In the genomic region with DNA sequence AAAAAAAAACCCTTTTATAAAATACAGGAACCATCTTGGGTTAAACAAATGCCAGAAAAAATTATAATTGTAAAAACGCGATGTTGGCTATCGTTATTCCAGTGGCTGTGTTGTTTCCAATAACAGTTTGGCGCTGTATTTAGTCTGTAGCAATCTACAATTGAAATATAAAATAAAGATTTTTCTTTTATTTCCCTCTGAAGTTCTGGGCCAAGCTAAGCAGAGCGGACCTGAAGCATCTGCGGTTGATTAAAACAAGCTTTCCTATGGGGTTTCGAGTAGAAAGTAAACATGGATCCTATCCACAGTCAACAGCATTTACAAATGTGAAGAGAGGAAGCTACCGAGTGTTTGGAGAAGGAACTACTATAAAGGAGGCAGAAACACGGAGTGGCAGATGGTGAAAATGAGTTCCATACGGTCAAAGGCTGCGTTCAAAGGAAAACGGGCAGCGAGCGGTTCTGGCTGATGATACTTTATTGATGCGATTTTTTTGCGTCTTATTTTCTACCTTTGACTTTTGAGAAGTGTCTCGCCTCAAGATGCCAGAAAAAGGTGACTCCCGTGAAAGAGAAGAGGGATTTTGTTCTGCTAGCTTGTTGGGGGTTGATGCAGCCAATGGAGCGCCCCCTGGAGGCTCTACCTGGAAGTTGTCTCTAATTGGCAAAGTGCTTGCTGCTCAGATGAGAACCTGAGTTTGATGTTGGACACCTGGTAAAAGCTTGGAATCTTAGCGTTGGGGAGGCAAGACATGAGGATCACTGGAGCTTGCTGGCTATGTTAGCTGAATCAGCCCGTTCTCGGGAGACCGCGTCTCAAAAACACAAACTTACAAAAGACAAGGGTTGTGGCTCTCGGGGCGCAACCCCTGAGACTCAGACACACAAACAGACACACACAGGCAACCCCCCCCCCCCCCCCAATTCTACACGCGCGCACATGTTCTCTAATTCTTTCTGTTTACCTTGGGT, we compare ENCODE assay signal across 9 mouse cellular contexts.
DNase-seq lines count a peak whose midpoint lies in the region; ATAC-seq lines count a peak whose summit lies in the region.
"Had no signal": no experiment of that assay in that cellular context is flagged by ENCODE, and none has a peak within 500 bp of the region (broad histone marks: within the 10 kb centered on the region; RNA-seq: fewer than 3 reads in every experiment).

No protein-coding gene starts in this region.

- no peaks in the 10 kb centered on the region for H3K9me3 ChIP-seq in neural tube, embryonic 15.5 days (replicated peaks)
- H3K9me3 ChIP-seq: liver, embryonic 15.5 days had no signal

- H3K27me3 ChIP-seq in neural tube, embryonic 15.5 days (replicated peaks): no peaks in the 10 kb centered on the region
- H3K27me3 ChIP-seq: liver, embryonic 15.5 days had no signal

- H3K36me3 ChIP-seq in neural tube, embryonic 15.5 days: no peaks in the 10 kb centered on the region
- H3K36me3 ChIP-seq: liver, embryonic 15.5 days had no signal

- no peak overlapping the region for H3K27ac ChIP-seq in neural tube, embryonic 15.5 days (replicated peaks)
- H3K27ac ChIP-seq: liver, embryonic 15.5 days had no signal

- H3K4me1 ChIP-seq in neural tube, embryonic 15.5 days: no peaks in the 10 kb centered on the region
- H3K4me1 ChIP-seq: liver, embryonic 15.5 days had no signal

- no peak overlapping the region for H3K9ac ChIP-seq in neural tube, embryonic 15.5 days (replicated peaks)
- H3K9ac ChIP-seq: liver, embryonic 15.5 days had no signal

- H3K4me2 ChIP-seq in neural tube, embryonic 15.5 days: peak overlapping the region; percentile 29
- H3K4me2 ChIP-seq: liver, embryonic 15.5 days had no signal

- 65% methylated on average over 29 of the region's 29 CpGs for WGBS in neural tube, embryonic 15.5 days

- DNase-seq in heart, adult 11 months: peak; percentile 80
- DNase-seq in heart, adult 8-10 months (ENCODE audit: low spot score): no peak
- DNase-seq in 3T3-L1 (ENCODE audit: low read depth, low spot score): peak; percentile 35
- DNase-seq in c-Kit-positive CD71-positive TER-119-negative erythroid progenitor cells, embryonic 14.5 days (ENCODE audit: low read depth): peak; percentile 3
- peak; percentile 82 for DNase-seq in forelimb bud, embryonic 11.5 days (ENCODE audit: low read depth, low spot score)
- peak; percentile 28 to 49 for DNase-seq in layer of hippocampus, postnatal 14 days (ENCODE audit: low spot score in 2 of 2)
- DNase-seq in Muller cell, postnatal 12 days (ENCODE audit: inconsistent ontology term): no peak

- ATAC-seq in neural tube, embryonic 15.5 days (ENCODE audit: low FRiP score): no peak

- H3K4me3 ChIP-seq in neural tube, embryonic 15.5 days (replicated peaks): no peak overlapping the region
- H3K4me3 ChIP-seq: liver, embryonic 15.5 days had no signal

Comparison
In these comparisons a context has a peak if more than half of its experiments do, and no peak if none do; other contexts are left out.
1. DNase-seq: peak in heart, adult 11 months (single experiment), 3T3-L1 (single experiment), c-Kit-positive CD71-positive TER-119-negative erythroid progenitor cells, embryonic 14.5 days (single experiment), forelimb bud, embryonic 11.5 days (single experiment) and layer of hippocampus, postnatal 14 days (2 of 2); none in heart, adult 8-10 months (single experiment) and Muller cell, postnatal 12 days (single experiment).